Mouse (Mus musculus): ENCODE results near the gene Mgp.

The Mgp gene

GRCm38 (mm10) chr6:136875670-136876069 lies at the start of gene Mgp:
Gene Mgp, minus strand, starts transcription at chr6:136875823.
- no peak for DNase-seq (ENCODE audit: extremely low read depth, low read depth, low spot score)

- no peak for DNase-seq (ENCODE audit: extremely low read depth, low read depth, low spot score)
Measured at GRCm38 (mm10) chr6:136925049-136925448, 49.4 kb upstream of the Mgp start.

GRCm38 (mm10) chr6:136923532-136923931 lies 47.9 kb upstream of the Mgp start, which contains the start of gene Pde6h:
Gene Pde6h, plus strand, starts transcription at chr6:136923832.
- DNase-seq (ENCODE audit: extremely low read depth, low read depth, low spot score) = no peak

- no peak for DNase-seq (ENCODE audit: extremely low read depth, low read depth, low spot score)
Measured at GRCm38 (mm10) chr6:136922871-136923270, 47.2 kb upstream of the Mgp start.

- no peak for DNase-seq (ENCODE audit: extremely low read depth, low read depth, low spot score)
Measured at GRCm38 (mm10) chr6:136922080-136922479, 46.5 kb upstream of the Mgp start, which contains the start of gene Erp27. Gene Erp27, minus strand, starts transcription at chr6:136922180.

- no peak for DNase-seq (ENCODE audit: extremely low read depth, low read depth, low spot score)
Measured at GRCm38 (mm10) chr6:136921601-136922000, 46.0 kb upstream of the Mgp start.

- no peak for DNase-seq (ENCODE audit: extremely low read depth, low read depth, low spot score)
Measured at GRCm38 (mm10) chr6:136920320-136921257, 45.0 kb upstream of the Mgp start.

- no peak for DNase-seq (ENCODE audit: extremely low read depth, low read depth, low spot score)
Measured at GRCm38 (mm10) chr6:136917885-136918284, 42.3 kb upstream of the Mgp start.

- no peak for DNase-seq (ENCODE audit: extremely low read depth, low read depth, low spot score)
Measured at GRCm38 (mm10) chr6:136915721-136916395, 40.2 kb upstream of the Mgp start.

- no peak for DNase-seq (ENCODE audit: extremely low read depth, low read depth, low spot score)
Measured at GRCm38 (mm10) chr6:136914234-136914633, 38.6 kb upstream of the Mgp start.

- DNase-seq (ENCODE audit: extremely low read depth, low read depth, low spot score) = peak; percentile 45
Measured at GRCm38 (mm10) chr6:136913384-136914126, 37.9 kb upstream of the Mgp start.

- no peak for DNase-seq (ENCODE audit: extremely low read depth, low read depth, low spot score)
Measured at GRCm38 (mm10) chr6:136912751-136913265, 37.2 kb upstream of the Mgp start.

- DNase-seq (ENCODE audit: extremely low read depth, low read depth, low spot score) = no peak
Measured at GRCm38 (mm10) chr6:136910247-136910890, 34.7 kb upstream of the Mgp start.

GRCm38 (mm10) chr6:136906937-136907293 lies 31.3 kb upstream of the Mgp start:
- DNase-seq (ENCODE audit: extremely low read depth, low read depth, low spot score) = no peak

- no peak for DNase-seq (ENCODE audit: extremely low read depth, low read depth, low spot score)
Measured at GRCm38 (mm10) chr6:136906283-136906936, 30.8 kb upstream of the Mgp start.

GRCm38 (mm10) chr6:136903885-136904470 lies 28.4 kb upstream of the Mgp start:
- no peak for DNase-seq (ENCODE audit: extremely low read depth, low read depth, low spot score)

GRCm38 (mm10) chr6:136902527-136902926 lies 26.9 kb upstream of the Mgp start:
- DNase-seq (ENCODE audit: extremely low read depth, low read depth, low spot score) = no peak

GRCm38 (mm10) chr6:136901010-136901409 lies 25.4 kb upstream of the Mgp start:
- DNase-seq (ENCODE audit: extremely low read depth, low read depth, low spot score) = no peak

GRCm38 (mm10) chr6:136900369-136901009 lies 24.9 kb upstream of the Mgp start:
- no peak for DNase-seq (ENCODE audit: extremely low read depth, low read depth, low spot score)

Data from fat pad, adult 2 months (tissue).